Mouse (Mus musculus) lung, embryonic 15.5 days (tissue): ENCODE measurements at regions not wholly inside any gene's neighbourhood (a gene's known extent, or its start where the extent isn't known, plus 50 kb on each side); places are given as distances from the start of the nearest gene placed in this dataset.

Experiments
- ATAC-seq: fragments of 200-750 bp; cut with Nextera tagmentation; 2 replicates; pipeline ENCODE4 v1.8.0; 2017; ENCODE audit warnings: moderate number of reproducible peaks, borderline replicate concordance; ENCODE audit not compliant: low FRiP score, low TSS enrichment; ENCODE audit errors: extremely low read depth
- H3K27ac ChIP-seq: fragments of 300-500 bp; sonication (generic); 2 replicates; pipeline ENCODE4 v1.5.1; 2015; ENCODE audit warnings: moderate library complexity, mild to moderate bottlenecking, inconsistent platforms
- H3K27me3 ChIP-seq: fragments of 300-500 bp; sonication (generic); 2 replicates; pipeline ENCODE4 v1.6.1; 2015; ENCODE audit warnings: inconsistent platforms
- H3K36me3 ChIP-seq: fragments of 300-500 bp; sonication (generic); 2 replicates; pipeline ENCODE4 v1.6.1; 2015; ENCODE audit warnings: inconsistent platforms
- H3K4me1 ChIP-seq: fragments of 300-500 bp; sonication (generic); 2 replicates; pipeline ENCODE4 v1.6.1; 2015; ENCODE audit warnings: inconsistent platforms
- H3K4me2 ChIP-seq: fragments of 300-500 bp; sonication (generic); 2 replicates; pipeline ENCODE4 v1.6.1; 2015; ENCODE audit warnings: inconsistent platforms, mild to moderate bottlenecking, moderate library complexity
- H3K4me3 ChIP-seq: fragments of 300-500 bp; sonication (generic); 2 replicates; pipeline ENCODE4 v1.5.1; 2015; ENCODE audit warnings: mild to moderate bottlenecking, inconsistent platforms
- H3K9ac ChIP-seq: fragments of 300-500 bp; sonication (generic); 2 replicates; pipeline ENCODE4 v1.6.1; 2015; ENCODE audit warnings: inconsistent platforms
- H3K9me3 ChIP-seq: fragments of 300-500 bp; sonication (generic); 2 replicates; pipeline ENCODE4 v1.6.1; 2016; ENCODE audit warnings: inconsistent platforms
- whole genome bisulfite sequencing: fragments of 180-500 bp; shearing (Covaris S2); methylation state at CpG from one replicate; pipeline ENCODE4 v1.1.7; 2015; 5-methylcytosine and 5-hydroxymethylcytosine counted together

DNA sequence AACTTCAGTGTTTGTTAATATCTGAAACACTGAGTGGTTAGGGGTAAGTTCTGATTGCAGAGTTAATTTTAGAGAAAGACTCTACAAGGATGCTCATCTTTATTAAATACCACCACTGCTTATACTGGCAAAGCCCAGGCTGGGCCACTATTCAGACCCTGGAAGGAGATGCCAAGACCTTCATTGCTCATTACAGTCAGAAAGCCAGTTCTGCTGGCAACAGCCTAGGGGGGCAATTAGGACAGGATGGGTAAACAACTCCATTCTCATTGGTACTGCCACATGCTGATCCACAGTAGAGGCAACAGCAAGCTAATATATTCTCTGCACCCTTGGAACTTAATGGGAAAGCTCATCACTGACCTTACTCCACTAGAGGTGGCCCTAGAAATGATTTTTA is 568.5 kb downstream of the Efnb2 start:
- Histone ChIP-seq H3K4me1 (no peaks in the 10 kb centered on the region), H3K27me3 (no peaks in the 10 kb centered on the region), H3K4me3 (no peak overlapping the region), H3K27ac (no peak overlapping the region), H3K9me3 (no peaks in the 10 kb centered on the region), H3K36me3 (no peaks in the 10 kb centered on the region), H3K4me2 (no peak overlapping the region), H3K9ac (no peak overlapping the region)
- no peak for ATAC-seq

GRCm38 (mm10) chr8:8084652-8085051 is 576.4 kb downstream of the Efnb2 start:
- H3K9ac ChIP-seq, result no peak overlapping the region
- 50% methylated on average over 2 of the region's 2 CpGs for WGBS
- no peak overlapping the region for H3K27ac ChIP-seq
- H3K4me1 ChIP-seq, result no peaks in the 10 kb centered on the region
- no peak overlapping the region for H3K4me3 ChIP-seq
- no peak overlapping the region for H3K4me2 ChIP-seq
- H3K9me3 ChIP-seq, result no peaks in the 10 kb centered on the region
- H3K27me3 ChIP-seq, result no peaks in the 10 kb centered on the region
- H3K36me3 ChIP-seq, result no peaks in the 10 kb centered on the region
- ATAC-seq, result no peak

DNA sequence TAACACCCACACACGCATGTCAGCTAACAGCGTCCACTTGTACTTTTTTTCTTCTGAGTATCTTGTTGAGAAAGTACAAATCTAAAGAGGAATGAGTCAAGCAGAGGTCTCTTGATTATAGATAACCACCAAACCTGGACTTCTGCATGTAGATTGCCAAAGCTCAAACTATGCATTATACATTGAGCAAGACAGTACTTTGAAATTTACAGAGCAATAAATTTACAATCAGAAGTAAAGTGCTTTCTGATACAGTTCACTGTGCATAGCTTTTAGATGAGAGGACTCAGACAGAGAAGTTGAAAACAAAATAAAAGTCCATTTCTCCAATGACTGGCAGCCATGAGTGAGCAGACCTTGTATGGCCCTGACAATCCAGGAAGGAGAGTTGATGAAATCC is 597.0 kb downstream of the Efnb2 start:
- Histone ChIP-seq H3K36me3 (no peaks in the 10 kb centered on the region), H3K9ac (no peak overlapping the region), H3K27ac (no peak overlapping the region), H3K4me1 (no peaks in the 10 kb centered on the region), H3K4me2 (no peak overlapping the region), H3K27me3 (no peaks in the 10 kb centered on the region), H3K4me3 (no peak overlapping the region), H3K9me3 (no peaks in the 10 kb centered on the region)
- no peak for ATAC-seq
- 71% methylated on average over 2 of the region's 2 CpGs for WGBS

DNA sequence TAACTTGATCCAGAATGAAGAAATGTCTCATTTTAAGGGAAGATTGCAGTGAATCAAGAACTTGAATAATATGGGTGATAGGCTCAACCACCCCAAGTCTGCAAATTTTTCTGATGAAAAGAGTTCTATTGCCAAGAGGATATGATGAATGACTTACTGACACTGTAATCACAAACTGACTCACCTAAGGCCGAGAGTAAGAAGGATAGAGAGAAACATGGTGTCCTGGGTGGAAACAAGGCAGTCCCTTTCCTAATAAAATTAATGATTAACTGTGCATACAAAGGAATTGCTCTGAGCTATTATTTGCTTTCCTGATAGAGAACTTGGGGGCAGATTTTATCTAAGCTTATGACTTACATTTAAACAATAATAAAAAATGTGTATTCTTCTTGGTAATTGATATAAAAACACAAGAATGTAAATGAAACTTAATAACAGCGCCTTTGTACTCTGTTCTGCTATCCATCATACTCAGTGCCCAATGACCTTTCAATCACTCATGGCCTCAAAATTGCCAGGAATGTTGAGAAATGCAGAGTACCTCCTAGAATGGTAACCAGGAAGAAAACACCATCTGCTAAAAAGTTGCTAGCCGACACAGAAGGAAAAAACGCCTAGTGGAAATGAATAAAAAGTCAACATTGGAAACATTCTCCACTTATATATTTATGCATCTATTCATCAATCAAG is 606.7 kb downstream of the Efnb2 start:
- no peak for ATAC-seq
- H3K4me2 ChIP-seq, result no peak overlapping the region
- H3K36me3 ChIP-seq, result no peaks in the 10 kb centered on the region
- H3K27me3 ChIP-seq, result no peaks in the 10 kb centered on the region
- H3K9me3 ChIP-seq, result no peaks in the 10 kb centered on the region
- WGBS, result 47% methylated on average over 4 of the region's 4 CpGs
- H3K4me1 ChIP-seq, result 0 out of 2 replicates have a peak, but pooled peaks cover 5% of the 10 kb centered on the region
- no peak overlapping the region for H3K27ac ChIP-seq
- H3K4me3 ChIP-seq, result no peak overlapping the region
- H3K9ac ChIP-seq, result no peak overlapping the region

DNA sequence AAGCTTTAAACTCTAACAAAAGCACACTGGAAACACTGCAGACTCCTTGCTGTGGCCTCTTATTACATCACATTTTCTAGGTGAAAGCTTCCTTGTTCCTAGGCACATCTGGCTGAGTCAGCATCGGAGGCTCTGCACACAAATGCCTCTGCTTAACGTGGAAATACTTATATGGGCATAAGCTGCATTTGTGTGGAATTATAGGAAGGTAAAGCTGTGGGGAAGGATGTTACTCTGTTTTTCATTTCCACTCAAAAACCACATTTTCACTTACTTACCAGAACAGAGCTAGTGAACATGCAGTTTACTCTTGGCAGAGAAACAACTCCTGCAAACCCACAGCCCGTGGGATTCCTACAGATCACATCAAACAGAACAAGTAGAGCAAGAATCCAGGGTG is 609.9 kb downstream of the Efnb2 start:
- no peaks in the 10 kb centered on the region for H3K27me3 ChIP-seq
- ATAC-seq, result no peak
- H3K36me3 ChIP-seq, result no peaks in the 10 kb centered on the region
- no peak overlapping the region for H3K4me2 ChIP-seq
- 21% methylated on average over 3 of the region's 3 CpGs for WGBS
- H3K9me3 ChIP-seq, result no peaks in the 10 kb centered on the region
- H3K4me3 ChIP-seq, result no peak overlapping the region
- H3K4me1 ChIP-seq, result 0 out of 2 replicates have a peak, but pooled peaks cover 5% of the 10 kb centered on the region
- peak overlapping the region; percentile 59 for H3K27ac ChIP-seq
- no peak overlapping the region for H3K9ac ChIP-seq

GRCm38 (mm10) chr8:8050778-8051177 is 610.3 kb downstream of the Efnb2 start:
- H3K4me3 ChIP-seq, result no peak overlapping the region
- no peaks in the 10 kb centered on the region for H3K27me3 ChIP-seq
- peak overlapping the region; percentile 59 for H3K27ac ChIP-seq
- H3K9me3 ChIP-seq, result no peaks in the 10 kb centered on the region
- no peak overlapping the region for H3K9ac ChIP-seq
- no peak for ATAC-seq
- H3K4me2 ChIP-seq, result no peak overlapping the region
- H3K4me1 ChIP-seq, result 0 out of 2 replicates have a peak, but pooled peaks cover 5% of the 10 kb centered on the region
- H3K36me3 ChIP-seq, result no peaks in the 10 kb centered on the region
- WGBS, result 61% methylated on average over 3 of the region's 3 CpGs

- Histone ChIP-seq H3K36me3 (no peaks in the 10 kb centered on the region), H3K4me2 (no peak overlapping the region), H3K27me3 (no peaks in the 10 kb centered on the region), H3K9me3 (no peaks in the 10 kb centered on the region), H3K4me3 (no peak overlapping the region), H3K27ac (no peak overlapping the region), H3K4me1 (no peaks in the 10 kb centered on the region), H3K9ac (no peak overlapping the region)
- no peak for ATAC-seq
- 73% methylated on average over 1 of the region's 1 CpGs for WGBS
Observed at GRCm38 (mm10) chr8:8044926-8045325, 616.1 kb downstream of the Efnb2 start.

DNA sequence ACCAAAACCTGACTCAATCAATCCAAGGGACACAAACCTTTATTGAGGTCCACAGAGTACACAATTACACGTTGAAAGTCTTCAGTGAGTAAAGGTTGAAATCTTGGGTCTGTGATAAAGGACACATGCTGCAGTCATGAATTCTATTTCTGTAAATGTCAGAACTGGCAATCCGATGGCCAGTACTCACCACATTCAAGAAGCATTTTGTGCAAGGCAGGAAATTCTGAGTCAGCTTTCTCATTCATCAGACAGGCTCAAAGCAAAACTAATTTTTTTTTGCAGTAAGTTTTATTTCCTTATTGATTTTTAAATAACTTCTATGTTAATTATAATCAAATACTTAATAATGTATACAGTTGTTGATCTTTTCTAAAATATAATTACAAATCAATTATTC is 616.7 kb downstream of the Efnb2 start:
- Histone ChIP-seq H3K9me3 (no peaks in the 10 kb centered on the region), H3K27ac (no peak overlapping the region)
- WGBS, result 61% methylated on average over 2 of the region's 2 CpGs

GRCm38 (mm10) chr8:8037929-8038328 is 623.1 kb downstream of the Efnb2 start:
- no peaks in the 10 kb centered on the region for H3K9me3 ChIP-seq
- no peak overlapping the region for H3K4me3 ChIP-seq
- 61% methylated on average over 1 of the region's 1 CpGs for WGBS
- no peaks in the 10 kb centered on the region for H3K36me3 ChIP-seq
- no peak overlapping the region for H3K9ac ChIP-seq
- no peaks in the 10 kb centered on the region for H3K27me3 ChIP-seq
- H3K27ac ChIP-seq, result no peak overlapping the region
- no peak overlapping the region for H3K4me2 ChIP-seq
- H3K4me1 ChIP-seq, result no peaks in the 10 kb centered on the region
- ATAC-seq, result no peak

More for the DNA sequence above, 616.7 kb downstream of the Efnb2 start:
- no peak for ATAC-seq
- Histone ChIP-seq H3K4me2 (no peak overlapping the region), H3K27me3 (no peaks in the 10 kb centered on the region), H3K36me3 (no peaks in the 10 kb centered on the region), H3K9ac (no peak overlapping the region), H3K4me1 (no peaks in the 10 kb centered on the region), H3K4me3 (no peak overlapping the region)

DNA sequence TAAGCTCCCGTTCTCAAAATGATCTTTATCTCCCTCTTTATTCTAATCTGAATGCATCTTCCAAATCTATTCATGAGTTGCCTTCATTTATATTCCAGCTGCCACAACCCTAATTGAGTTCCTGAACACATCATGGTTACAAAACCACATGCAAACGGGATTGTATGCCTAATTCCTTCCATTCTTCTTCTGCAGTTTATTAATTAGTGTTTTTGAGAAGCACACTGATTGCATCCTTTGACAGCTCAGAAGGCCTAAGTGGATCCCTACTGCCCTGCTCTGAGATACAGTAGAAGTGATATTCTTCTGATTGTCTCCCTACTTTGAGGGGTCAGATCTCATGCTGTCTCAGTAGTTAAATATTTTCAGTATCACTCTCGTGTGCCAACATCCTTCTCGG is 649.9 kb downstream of the Efnb2 start:
- no peak overlapping the region for H3K9ac ChIP-seq
- no peaks in the 10 kb centered on the region for H3K9me3 ChIP-seq
- ATAC-seq, result no peak
- H3K4me1 ChIP-seq, result no peaks in the 10 kb centered on the region
- WGBS, result 65% methylated on average over 4 of the region's 4 CpGs
- no peaks in the 10 kb centered on the region for H3K36me3 ChIP-seq
- no peak overlapping the region for H3K4me2 ChIP-seq
- no peak overlapping the region for H3K4me3 ChIP-seq
- H3K27me3 ChIP-seq, result no peaks in the 10 kb centered on the region
- H3K27ac ChIP-seq, result no peak overlapping the region

DNA sequence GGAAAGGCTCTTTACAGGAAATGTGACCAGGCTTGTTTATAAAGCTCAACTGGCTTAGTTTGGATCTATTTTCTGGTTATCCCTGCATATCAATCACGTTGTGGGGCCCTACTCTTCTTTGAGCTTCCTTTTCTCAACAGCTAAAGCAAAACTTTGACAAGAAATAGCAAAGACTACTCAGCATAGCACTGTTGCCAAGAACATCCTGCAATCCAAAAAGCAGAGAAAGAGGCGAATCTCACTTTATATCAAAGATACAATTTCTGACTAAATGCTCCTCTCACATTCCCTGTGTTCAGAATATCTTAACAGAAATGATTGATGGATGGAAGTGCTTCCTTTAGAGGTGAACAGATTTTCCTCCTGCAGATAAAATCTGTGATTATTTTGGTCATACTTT is 666.1 kb downstream of the Efnb2 start:
- 37% methylated on average over 2 of the region's 2 CpGs for WGBS
- H3K9ac ChIP-seq, result no peak overlapping the region
- H3K27ac ChIP-seq, result no peak overlapping the region
- H3K4me2 ChIP-seq, result no peak overlapping the region
- no peaks in the 10 kb centered on the region for H3K36me3 ChIP-seq
- ATAC-seq, result no peak
- no peaks in the 10 kb centered on the region for H3K9me3 ChIP-seq
- H3K4me3 ChIP-seq, result no peak overlapping the region
- no peaks in the 10 kb centered on the region for H3K4me1 ChIP-seq
- no peaks in the 10 kb centered on the region for H3K27me3 ChIP-seq

- H3K4me3 ChIP-seq, result no peak overlapping the region
- ATAC-seq, result no peak
- no peak overlapping the region for H3K9ac ChIP-seq
- H3K27ac ChIP-seq, result no peak overlapping the region
- H3K9me3 ChIP-seq, result no peaks in the 10 kb centered on the region
- WGBS, result 92% methylated on average over 3 of the region's 3 CpGs
- no peaks in the 10 kb centered on the region for H3K4me1 ChIP-seq
- H3K4me2 ChIP-seq, result no peak overlapping the region
- no peaks in the 10 kb centered on the region for H3K27me3 ChIP-seq
- no peaks in the 10 kb centered on the region for H3K36me3 ChIP-seq
Observed at GRCm38 (mm10) chr8:7988820-7989219, 672.2 kb downstream of the Efnb2 start.

GRCm38 (mm10) chr8:7977020-7977419 is 684.0 kb downstream of the Efnb2 start:
- Histone ChIP-seq H3K9ac (no peak overlapping the region), H3K4me1 (no peaks in the 10 kb centered on the region), H3K27me3 (no peaks in the 10 kb centered on the region), H3K4me3 (no peak overlapping the region), H3K4me2 (no peak overlapping the region), H3K9me3 (no peaks in the 10 kb centered on the region), H3K36me3 (no peaks in the 10 kb centered on the region), H3K27ac (no peak overlapping the region)
- no peak for ATAC-seq
- 56% methylated on average over 6 of the region's 6 CpGs for WGBS
